Mouse (Mus musculus) forelimb bud, embryonic 11.5 days (tissue): ENCODE measurements around the gene Spo11.

Source experiments
- DNase-seq: peaks from one replicate; pipeline ENCODE4 v3.0.0-alpha.2; 2012; ENCODE audit warnings: low read depth, low spot score

Gene Spo11

DNA sequence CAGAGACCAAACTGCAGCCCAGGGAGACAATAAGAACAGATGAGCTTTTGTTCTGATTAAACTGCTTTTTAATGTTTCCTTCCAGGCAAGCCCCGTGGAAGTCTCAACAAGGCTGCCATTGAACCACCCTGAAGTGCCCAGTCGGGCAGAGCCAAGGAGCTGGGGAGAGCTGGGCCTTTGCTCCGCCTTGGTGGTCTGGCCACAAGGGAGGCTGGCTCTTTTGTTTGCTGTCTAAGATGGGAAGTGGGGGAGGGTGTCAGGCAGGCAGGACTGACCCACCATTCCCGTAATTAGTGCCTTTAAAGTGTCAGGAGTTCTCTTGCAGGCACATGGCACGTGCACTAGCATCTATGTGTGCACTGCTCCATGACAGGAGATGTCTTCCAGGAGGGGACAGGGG is 18.9 kb upstream of the Spo11 start:
- no peak for DNase-seq

- DNase-seq = no peak
Measured at GRCm38 (mm10) chr2:172959006-172959768, 18.3 kb upstream of the Spo11 start.

GRCm38 (mm10) chr2:172960350-172960749 is 17.1 kb upstream of the Spo11 start:
- no peak for DNase-seq

GRCm38 (mm10) chr2:172961211-172961610 is 16.3 kb upstream of the Spo11 start:
- DNase-seq = no peak

DNA sequence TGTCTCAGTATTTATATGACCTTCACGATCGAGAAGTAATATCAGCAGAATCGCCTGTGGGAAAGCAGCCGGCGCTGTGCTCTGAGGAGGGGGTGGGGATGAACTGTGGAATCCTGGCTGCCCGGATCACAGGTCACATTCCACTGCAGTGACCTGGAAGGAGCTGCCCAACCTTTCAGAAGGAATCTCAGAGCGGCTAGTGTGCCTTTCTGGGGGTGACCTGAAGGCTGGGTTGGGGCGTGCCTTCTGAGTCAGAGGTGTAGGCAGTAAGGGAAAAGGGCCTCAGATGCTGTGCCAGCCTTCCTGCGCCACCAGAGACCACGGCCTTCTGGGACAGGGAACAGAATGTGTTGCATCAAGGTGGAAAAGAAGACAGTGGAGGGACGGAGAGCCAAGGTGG is 12.3 kb upstream of the Spo11 start:
- DNase-seq = no peak

GRCm38 (mm10) chr2:172966480-172966879 is 11.0 kb upstream of the Spo11 start:
- DNase-seq = no peak

DNA sequence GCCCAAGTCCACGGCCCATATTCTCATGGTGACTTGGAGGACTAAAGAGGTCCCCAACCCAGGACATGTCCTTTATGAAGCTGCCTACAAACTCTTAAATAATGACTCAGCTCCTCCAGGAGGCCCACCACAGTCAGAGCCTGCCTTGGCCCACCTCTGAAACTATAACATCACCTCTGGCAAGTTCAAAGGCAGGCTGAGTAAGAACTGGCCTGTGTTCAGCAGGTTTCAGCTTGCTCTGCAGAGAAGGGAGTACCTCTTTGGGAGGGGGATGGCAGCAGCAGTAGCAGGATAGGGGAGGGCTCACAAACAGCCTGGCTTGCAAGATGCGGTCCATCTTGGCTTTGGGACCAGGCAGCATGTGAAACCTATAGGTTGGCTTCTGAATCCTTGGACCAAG is 5.6 kb upstream of the Spo11 start:
- no peak for DNase-seq

- DNase-seq = no peak
Measured at GRCm38 (mm10) chr2:172973806-172974565, 3.5 kb upstream of the Spo11 start.

DNA sequence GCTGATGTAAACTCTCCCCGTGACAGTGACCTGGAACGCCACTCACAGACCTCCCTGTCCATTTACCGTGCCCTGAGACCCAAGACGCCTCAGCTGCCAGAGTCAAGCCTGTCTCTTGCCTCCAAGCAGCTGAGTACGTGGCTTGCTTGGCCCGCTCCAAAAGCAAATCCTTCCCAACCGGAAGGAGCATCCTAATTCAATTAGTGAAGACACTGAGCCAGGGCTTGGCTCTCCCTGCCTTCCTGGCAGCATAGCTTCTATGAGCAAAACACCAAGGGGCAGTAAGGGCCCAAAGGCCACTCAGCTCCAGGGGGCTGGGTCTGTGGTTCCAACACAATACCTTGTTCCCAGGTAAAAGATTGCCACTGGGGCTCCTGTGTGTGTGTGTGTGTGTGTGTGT is 2.8 kb upstream of the Spo11 start:
- DNase-seq = no peak

GRCm38 (mm10) chr2:172975159-172975558 is 2.3 kb upstream of the Spo11 start:
- DNase-seq = no peak

- no peak for DNase-seq
Measured at GRCm38 (mm10) chr2:172976661-172977238, 750 bp upstream of the Spo11 start.

DNA sequence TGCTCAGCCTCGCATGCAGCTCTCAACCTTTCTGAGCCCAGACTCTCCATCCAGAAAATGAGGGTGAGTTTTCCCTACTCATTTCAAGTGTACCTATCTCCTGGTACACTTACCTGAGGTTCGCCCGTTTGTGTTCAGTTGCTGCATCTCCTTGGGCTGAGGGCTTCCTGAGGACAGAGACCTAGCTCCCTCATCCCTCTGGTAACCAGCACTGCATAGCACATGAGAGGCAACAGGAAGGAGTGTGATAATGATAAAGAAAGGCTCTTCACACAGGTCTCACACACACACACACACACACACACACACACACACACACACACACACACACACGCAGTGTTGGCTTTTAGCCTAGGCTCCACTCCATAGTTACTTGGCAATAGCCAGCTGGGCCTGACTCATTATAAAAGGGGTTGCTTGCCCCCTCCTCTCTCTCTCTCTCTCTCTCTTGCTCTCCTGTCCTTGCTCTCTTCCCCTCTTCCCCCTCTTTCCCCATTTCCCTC is 682 bp downstream of the Spo11 start:
- DNase-seq = no peak

DNA sequence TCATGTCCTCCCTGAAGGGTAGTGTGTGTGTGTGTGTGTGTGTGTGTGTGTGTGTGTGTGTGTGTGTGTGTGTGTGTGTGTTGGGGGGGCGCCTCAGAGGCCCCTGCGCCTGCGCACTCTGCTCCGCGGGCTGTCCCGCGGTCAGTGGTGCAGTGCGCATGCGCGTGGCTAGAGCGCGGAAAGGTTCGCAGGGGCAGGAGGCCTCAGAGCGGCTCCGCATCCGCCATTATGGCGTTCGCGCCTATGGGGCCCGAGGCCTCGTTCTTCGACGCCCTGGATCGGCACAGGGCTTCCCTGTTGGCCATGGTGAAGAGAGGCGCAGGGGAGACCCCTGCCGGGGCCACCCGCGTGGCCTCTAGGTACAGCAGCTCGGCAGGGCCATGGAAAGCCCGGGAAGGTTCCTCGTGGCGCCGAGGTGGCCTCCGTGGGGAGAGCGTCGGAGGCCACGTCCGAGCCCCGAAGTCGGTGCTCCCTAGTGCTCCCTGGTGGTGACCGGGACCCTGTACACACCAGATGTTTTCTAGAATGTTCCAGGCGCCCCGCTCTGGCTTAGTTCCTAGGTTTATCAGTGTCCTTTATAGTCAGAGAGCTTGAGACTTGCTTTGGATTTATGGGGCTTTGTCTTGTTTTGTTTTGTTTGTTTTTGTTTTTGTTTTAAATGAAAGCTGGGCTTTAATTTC is 2.3 kb downstream of the Spo11 start:
- no peak for DNase-seq

GRCm38 (mm10) chr2:172982776-172983561 is 5.5 kb downstream of the Spo11 start:
- no peak for DNase-seq

DNA sequence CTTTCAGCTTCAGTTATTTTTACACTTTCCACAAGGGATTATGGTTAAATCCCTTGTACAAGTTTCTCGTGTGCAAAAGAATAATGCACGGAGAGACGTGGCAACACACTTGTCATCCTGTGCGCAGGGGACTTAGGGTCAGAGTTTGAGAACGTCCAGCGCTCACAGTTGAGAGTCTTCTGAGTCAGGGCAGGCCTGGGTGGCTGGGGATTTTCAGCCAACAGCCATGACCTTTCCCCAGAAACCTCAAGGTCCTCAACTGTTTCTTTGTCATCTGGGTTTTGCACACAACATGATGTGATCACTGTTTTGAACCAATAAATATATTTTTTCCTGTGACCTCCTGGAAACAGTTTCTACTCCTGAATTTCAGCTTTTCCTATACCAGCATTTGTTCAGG is 12.7 kb downstream of the Spo11 start:
- no peak for DNase-seq

DNA sequence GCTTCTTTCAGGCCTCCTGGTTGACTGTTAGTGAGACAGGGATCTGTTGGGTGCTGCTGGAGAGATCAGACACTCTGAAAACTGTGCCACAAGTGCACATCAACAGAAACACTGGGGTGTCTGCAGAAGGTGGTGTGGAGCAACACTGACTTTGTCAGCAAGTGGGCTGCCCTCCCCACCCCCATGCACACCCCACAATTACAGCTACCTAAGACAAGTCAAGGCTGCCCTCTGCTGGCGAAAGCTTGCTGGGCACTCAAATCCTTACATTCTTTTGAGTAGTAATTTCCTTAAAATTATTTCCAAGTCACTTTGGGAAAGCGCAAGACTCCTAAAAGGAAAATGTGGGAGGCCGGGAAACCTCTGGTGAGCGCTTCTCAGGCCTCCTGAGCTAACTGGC is 18.7 kb downstream of the Spo11 start:
- DNase-seq = peak; percentile 83

DNA sequence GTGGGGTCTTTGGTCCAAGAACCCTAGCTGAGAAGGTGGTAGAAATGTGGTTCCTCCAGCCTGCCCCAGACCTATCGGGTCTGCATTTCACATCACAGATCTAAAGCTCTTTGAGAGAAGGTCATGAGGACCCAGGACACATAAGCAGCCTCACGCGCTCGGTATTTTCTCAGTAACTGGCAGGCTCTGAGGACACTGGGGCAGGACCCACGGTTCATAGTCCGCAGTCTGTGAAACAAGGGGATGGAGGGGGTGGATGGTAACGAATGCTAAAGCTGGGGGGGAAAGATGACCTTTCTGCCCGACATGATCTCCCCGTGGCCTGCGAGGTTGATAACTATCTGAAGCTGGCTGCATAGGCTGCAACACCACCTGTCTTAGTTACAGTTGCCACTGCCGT is 20.2 kb downstream of the Spo11 start:
- no peak for DNase-seq

DNA sequence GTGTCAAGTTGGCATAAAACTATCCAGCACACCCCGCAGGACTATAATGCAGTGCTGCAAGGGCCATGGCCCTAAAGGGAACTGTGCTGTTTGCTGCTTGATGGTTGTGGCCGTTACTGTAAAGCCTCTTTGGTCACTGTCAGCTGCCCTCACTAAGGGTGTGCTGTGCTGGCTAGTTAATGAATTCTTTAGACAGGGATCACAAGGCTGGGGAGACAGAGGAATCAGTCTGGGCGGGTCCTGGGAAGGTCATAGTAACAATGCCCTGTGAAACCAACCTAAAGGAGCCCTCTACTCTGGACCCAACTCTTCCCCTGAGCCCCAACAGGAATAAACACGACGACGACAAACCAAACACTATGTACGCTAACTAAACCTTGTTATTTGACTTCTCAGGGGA is 21.0 kb downstream of the Spo11 start:
- DNase-seq = no peak

DNA sequence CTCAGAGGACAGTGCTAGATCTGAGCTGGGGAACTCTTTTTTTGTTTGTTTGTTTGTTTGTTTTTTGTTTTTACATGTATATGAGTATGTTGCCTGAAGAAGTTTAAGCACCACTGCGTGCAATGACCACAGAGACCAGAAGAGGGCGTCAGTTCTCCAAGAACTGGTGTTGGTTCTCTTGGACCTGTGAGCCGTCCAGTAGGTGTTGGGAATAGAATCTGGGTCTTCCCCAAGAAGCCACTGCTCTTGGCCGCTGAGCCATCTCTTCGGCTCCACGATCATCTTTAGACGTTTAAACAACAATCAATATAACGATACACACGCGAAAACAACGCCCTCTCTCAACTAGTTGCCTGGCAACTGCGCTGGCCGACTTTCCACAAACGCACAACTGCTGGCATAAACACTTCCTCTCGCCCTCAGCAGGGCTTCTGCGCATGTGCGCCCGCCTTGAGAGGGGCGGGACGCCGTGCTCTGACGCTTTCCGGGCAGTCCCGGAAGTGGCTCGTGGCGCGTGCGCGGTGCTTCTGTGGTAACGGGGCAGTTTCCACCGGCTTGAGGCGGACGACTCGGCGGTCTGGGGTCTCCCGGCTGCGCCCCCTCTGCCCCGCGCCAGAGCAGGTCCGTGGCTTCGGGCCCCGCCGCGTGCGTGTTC is 22.3 kb downstream of the Spo11 start, which contains the start of gene Rae1:
TSS of gene Rae1 (plus strand) at position 488 of the 655 bp plus-strand sequence.
- peak; percentile 100 for DNase-seq

GRCm38 (mm10) chr2:173000285-173000652 is 22.8 kb downstream of the Spo11 start:
- peak; percentile 55 for DNase-seq

DNA sequence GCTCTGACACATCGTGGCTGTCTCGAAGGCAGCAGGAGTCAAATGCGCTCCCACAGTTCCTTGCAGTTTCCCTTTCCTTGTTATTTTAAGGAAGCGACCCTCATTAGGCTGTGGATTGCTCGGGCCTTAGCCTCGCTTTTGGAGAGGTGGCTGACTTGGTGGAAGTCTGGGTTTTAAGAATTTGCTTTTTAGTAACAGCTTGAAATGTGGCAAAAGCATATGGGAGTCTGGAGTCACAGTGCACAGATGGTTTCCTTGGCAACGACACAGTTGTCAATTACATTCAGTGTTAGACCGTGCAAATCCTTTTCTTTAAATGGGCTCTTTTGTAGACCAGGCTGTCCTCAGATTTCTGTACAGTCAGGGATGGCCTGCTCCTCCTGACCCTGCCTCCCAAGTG is 23.4 kb downstream of the Spo11 start:
- no peak for DNase-seq
